Mouse (Mus musculus) small intestine, adult 2 months (tissue): ENCODE measurements around the gene Klk1.

Source experiments
- CTCF ChIP-seq: fragments of 200-500 bp; IDR thresholded peaks from 2 replicates; pipeline ENCODE4 v1.5.1; 2012; ENCODE audit warnings: low read depth, mild to moderate bottlenecking, control low read depth, inconsistent platforms, low read length, moderate library complexity, mixed read lengths; ENCODE audit not compliant: insufficient replicate concordance, insufficient read length; ENCODE audit errors: extremely low read depth
- POLR2A ChIP-seq: fragments of 200-500 bp; IDR thresholded peaks from 2 replicates; pipeline ENCODE4 v1.6.1; 2012; ENCODE audit warnings: low read depth, mild to moderate bottlenecking, control low read depth, inconsistent platforms, low read length, moderate library complexity

GRCm38 (mm10) chr7:44215645-44216044, 9.5 kb upstream of the Klk1 start, which contains the start of gene Klk1b5:
- TF ChIP-seq POLR2A: no peak
- TF ChIP-seq CTCF: no peak
